Mouse (Mus musculus) T-cell, adult 2 months (primary cell): Measurements from ENCODE around the gene Pkd1.

Experiments
- DNase-seq: peaks from one replicate; pipeline ENCODE4 v3.0.0; 2022; ENCODE audit warnings: low spot score

Pkd1 gene

DNA sequence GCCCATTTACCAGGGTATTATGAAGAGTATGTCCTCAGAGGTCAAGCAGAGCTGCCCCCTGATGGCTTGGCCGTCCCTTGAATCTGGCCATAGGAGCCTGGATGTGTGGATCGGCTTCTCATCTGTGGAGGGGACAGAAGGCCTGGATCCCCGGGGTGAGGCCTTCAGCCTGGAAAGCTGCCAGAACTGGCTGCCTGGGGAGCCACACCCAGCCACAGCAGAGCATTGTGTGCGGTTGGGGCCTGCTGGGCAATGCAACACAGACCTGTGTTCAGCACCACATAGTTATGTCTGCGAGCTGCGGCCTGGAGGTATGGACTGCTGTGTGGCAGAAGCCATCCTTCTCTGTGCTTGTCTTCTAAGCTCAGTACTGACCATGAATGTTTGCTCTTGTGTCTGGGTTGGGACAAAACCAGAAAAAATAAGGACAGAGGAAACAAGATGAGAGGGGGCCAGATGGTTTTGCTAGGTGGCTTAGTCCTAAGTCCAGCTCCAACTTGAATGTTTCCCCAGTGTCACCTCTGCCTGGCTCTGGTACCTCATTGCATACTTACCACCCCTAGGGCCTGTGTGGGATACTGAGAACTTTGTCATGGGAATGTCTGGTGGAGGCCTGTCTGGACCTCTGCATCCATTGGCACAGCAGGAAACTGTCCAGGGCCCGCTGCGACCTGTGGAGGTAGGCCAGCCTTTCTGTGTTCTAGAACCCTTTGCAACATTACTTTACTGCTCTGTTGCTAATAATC lies 17.6 kb downstream of the Pkd1 start:
- no peak for DNase-seq

DNA sequence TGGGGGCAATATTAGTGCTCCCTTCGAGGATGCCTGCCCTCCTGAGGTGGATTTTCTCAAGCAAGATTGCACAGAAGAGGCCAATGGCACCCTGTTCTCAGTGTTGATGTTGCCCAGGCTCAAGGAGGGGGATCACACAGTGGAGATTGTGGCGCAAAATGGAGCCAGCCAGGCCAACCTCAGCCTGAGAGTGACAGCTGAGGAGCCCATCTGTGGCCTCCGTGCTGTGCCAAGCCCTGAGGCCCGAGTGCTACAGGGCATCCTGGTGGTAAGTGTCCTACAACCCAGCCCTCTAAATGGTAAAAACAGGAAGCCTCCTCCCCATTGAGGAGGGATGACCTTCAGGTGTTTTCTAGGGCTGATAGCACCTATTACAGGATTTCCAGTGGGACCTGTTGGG lies 20.2 kb downstream of the Pkd1 start:
- DNase-seq: no peak

DNA sequence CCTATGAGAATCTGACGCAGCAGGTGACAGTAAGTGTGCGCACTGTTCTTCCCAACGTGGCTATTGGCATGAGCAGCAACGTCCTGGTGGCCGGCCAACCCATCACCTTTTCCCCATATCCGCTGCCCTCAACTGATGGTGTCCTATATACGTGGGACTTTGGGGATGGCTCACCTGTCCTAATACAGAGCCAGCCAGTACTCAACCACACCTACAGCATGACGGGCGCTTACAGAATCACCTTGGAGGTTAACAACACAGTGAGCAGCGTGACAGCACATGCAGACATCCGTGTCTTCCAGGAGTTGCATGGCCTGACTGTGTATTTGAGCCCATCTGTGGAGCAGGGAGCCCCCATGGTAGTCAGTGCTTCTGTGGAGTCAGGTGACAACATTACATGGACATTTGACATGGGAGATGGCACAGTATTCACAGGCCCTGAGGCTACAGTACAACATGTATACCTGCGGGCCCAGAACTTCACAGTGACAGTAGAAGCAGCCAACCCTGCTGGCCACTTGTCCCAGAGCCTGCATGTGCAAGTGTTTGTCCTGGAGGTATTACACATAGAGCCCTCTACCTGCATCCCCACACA lies 23.1 kb downstream of the Pkd1 start:
- no peak for DNase-seq

DNA sequence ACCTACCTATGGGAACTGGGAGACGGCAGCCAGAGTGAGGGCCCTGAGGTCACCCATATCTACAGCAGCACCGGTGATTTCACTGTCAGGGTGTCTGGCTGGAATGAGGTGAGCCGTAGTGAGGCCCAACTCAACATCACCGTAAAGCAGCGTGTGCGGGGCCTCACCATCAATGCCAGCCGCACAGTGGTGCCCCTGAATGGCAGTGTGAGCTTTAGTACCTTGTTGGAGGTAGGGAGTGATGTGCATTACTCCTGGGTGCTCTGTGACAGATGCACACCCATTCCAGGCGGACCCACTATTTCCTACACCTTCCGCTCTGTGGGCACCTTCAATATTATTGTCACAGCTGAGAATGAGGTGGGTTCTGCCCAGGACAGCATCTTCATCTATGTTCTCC lies 24.2 kb downstream of the Pkd1 start:
- DNase-seq: no peak

DNA sequence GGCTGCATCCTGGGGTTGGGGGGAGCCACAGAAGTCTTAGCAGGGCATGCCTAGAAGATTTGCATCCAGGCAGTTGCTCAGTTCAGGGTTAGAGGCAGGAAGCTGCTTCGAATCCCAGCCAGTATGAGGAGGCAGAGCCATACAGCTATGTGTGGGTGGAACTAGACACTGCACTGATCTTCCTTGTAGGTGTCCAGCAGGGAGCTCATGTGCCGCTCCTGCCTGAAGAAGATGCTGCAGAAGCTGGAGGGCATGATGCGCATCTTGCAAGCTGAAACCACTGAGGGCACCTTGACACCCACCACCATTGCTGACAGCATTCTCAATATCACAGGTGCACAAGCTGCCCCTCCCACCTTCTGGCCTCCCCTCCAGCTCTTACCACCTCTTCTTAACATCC lies 29.9 kb downstream of the Pkd1 start:
- no peak for DNase-seq

DNA sequence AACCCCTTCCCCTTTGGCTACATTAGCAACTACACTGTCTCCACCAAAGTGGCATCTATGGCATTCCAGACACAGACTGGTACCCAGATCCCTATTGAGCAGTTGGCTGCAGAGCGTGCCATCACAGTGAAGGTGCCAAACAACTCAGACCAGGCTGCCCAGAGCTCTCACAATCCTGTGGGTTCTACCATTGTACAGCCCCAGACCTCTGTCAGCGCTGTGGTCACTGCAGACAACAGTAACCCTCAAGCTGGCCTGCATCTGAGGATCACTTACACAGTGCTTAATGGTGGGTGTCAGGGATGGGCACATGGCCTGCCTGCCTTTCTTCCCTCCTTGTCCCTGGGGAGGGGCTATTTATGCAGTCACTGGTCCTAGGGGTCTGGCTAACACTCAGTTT lies 30.7 kb downstream of the Pkd1 start:
- DNase-seq: no peak

DNA sequence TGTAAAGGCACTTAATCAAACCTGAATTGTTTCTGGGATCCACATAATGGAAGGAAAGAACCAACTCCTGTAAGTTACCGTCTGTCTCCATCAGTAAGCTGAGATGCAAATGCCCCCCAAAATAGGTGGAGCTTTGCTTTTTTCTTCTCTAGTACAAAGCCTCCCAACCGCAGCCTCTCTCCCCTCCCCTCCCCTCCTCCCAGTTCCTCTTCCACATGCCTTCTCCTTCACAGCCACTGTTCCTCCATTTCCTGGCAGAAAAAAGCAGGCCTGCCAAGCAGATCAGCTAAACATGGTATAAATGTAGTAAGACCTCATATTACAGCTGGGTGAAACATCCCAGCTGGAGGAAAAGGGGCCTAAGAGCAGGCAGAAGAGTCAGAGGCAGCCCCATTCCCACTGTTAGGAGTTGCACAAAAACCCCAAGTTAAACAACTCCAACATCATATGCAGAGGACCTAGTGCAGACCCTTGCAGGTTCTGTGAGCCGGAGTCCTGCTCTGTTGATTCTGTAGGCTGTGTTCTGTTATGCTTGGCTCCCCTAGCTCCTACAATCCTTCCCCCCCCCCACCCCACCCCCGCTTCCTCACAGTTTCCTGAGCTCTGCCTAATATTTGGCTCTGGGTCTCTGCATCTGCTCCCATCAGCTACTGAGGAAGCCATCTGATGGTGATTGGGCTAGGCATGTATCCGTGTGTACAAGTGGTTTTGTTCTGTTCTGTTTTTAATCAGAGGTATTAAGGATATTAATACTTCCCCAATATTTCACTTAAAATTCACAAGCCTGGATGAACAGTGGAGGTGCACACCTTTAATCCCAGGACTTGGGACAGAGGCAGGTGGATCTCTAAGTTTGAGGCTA lies 34.2 kb downstream of the Pkd1 start:
- no peak for DNase-seq

DNA sequence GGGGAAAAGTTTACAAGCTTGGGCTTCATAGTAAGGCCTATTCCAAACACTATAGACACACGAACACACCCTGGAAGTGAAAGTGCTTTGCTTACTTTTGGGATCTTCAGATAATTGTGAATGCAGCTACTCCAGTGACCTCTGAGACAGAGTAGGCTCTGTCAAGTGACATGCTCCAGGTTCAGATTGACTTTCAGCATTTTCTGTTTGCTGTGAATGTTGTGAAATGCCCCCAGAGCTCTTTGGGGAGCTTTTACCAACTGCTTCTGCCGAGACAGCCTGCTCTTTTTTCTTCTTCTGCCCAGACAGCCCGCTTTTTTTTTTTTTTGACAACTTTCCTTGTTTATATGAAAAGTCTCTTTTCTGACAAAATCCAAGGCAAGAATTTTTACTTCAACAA lies 34.9 kb downstream of the Pkd1 start:
- no peak for DNase-seq

DNA sequence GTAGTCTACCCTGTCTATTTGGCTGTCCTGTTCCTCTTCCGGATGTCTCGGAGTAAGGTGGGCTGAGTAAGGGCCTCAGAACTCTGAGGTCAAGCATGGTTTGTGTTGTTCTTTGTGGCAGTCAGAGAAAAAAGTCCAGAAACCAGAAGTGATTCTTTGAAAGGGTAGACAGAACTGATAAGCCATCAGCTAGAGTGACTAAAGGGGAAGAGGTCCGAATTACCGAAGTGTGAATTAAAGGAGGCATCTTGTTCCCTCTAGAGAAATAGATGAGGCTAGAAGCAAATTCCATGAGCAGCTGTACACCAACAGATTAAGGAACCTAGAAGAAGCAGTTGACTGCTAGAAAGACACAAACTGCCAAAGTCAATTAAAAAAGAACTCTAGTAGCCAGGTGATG lies 36.9 kb downstream of the Pkd1 start:
- DNase-seq: no peak

DNA sequence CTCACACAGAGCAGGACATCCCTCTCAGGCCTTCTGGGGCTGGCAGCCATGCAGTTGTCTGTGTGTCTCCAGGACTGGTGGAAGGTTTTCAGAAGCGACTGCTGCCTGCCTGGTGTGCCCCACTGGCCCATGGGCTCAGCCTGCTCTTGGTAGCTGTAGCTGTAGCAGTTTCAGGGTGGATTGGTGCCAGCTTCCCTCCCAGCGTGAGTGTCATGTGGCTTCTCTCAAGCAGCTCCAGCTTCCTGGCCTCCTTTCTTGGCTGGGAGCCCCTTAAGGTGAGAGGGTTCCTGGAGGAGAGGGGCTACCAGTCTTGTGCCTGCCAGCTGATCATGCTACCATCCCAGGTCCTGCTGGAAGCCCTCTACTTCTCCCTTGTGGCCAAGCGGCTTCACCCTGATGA lies 41.3 kb downstream of the Pkd1 start:
- DNase-seq: no peak

DNA sequence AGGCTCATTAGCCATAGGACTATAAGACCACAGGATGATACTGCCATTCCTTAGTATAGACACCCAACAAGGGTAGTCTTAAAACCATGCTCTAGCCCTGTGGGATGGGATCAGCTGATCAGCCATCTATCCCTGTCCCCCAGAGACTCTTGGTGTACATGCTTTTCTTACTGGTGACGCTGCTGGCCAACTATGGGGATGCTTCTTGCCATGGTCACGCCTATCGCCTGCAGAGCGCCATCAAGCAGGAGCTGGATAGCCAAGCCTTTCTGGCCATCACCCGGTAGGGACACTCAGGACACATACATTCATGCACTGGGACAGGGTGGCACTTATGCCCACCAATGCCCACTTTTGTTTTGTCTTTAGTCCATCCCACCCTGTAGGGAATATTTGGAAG lies 42.1 kb downstream of the Pkd1 start:
- DNase-seq: no peak

DNA sequence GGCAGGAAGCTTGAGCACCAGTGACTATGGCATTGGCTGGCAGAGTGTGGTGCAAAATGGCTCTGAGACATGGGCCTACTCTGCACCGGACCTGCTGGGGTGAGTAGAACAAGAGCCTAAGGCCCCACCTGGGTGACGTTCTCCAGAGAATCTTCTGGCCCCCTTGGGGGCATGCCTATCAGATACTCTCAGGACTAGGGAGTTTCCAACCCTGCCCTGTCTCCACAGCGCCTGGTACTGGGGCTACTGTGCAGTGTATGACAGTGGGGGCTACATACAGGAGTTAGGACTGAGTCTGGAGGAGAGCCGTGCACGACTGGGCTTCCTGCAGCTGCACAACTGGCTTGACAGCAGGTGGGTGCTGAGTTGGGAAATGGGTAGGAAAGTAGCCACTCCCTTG lies 43.6 kb downstream of the Pkd1 start:
- no peak for DNase-seq

DNA sequence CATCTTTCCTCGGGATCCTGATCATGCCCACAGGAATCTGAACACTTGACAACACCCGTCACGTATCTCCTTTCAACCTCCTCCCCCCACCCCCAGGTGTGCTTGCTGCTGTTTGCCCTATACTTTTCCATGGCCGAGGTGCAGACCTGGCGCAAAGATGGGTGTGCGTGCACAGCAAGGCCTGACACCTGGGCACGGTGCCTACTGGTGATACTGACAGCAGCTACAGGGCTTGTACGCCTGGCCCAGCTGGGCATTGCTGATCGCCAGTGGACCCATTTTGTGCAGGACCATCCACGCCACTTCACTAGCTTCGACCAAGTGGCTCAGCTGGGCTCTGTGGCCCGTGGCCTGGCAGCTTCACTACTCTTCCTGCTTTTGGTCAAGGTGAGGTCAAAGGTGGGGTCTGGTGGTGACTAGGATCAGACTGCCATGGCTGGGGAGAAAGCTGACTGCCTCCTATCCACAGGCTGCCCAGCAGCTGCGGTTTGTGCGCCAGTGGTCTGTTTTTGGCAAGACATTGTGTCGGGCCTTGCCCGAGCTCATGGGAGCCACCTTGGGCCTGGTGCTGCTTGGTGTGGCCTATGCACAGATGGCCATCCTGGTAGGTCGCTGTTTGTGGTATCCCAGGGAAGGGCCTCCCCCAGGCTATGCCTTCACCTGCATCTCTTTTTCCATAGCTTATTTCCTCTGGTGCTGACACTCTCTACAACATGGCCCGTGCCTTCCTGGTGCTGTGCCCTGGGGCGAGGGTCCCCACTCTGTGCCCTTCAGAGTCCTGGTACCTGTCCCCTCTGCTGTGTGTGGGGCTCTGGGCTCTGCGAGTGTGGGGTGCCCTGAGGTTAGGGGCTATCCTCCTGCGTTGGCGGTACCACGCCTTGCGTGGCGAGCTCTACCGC lies 44.6 kb downstream of the Pkd1 start:
- DNase-seq: no peak

DNA sequence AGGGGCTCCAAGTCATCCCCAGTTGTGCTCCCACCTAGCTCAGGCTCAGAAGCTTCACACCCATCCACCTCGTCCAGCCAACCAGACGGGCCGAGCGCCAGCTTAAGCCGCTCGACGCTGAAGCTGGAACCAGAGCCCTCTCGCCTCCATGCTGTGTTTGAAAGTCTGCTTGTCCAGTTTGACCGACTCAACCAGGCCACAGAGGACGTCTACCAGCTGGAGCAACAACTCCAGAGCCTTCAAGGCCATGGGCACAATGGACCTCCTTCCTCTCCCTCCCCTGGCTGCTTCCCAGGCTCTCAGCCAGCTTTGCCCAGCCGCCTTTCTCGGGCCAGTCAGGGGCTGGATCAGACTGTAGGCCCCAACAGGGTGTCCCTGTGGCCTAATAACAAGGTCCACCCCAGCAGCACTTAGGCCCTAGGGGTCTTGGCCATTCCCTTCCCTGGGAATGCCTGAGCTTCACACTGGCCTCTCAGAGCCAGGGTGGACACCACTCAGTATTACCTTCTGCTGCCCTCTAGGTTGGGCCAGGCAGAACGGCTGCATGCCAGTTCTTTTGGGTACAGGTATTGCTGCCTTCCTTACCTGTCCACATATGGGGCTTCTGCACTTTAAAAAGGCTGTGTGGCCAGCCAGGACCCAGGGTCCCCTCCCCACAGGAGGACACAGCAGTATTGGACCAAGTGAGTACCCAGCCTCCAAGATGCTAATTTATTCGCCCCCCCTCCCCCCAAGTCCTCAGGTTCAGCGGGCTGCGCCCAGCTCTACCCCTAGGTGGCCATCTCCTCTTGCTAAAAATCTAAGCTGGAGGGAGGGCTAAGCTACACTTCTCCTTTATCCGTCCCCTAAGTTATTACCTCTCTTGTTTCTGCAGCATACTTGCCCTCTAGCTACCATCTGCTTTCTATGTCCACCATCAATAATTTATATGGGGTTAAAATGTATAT lies 45.8 kb downstream of the Pkd1 start:
- DNase-seq: no peak

DNA sequence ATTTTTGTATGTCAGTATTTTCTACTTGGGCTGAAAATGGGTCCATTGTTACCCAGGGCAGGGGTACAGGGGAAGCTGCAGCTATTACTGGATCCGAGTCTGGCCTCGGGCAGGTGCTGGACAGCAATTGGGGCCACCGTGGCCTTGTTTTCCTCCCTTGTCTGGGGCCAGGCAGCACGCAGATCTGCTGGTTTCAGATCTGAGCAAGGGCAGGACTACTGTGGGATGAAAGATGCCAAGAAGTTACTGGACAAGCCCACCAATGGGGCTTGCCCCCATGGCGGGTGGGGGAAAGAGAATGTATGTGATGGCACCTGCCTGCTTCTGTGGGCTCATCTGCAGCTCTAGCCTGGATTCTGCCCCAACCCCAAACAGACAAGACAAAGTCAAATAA lies 46.4 kb downstream of the Pkd1 start:
- no peak for DNase-seq

DNA sequence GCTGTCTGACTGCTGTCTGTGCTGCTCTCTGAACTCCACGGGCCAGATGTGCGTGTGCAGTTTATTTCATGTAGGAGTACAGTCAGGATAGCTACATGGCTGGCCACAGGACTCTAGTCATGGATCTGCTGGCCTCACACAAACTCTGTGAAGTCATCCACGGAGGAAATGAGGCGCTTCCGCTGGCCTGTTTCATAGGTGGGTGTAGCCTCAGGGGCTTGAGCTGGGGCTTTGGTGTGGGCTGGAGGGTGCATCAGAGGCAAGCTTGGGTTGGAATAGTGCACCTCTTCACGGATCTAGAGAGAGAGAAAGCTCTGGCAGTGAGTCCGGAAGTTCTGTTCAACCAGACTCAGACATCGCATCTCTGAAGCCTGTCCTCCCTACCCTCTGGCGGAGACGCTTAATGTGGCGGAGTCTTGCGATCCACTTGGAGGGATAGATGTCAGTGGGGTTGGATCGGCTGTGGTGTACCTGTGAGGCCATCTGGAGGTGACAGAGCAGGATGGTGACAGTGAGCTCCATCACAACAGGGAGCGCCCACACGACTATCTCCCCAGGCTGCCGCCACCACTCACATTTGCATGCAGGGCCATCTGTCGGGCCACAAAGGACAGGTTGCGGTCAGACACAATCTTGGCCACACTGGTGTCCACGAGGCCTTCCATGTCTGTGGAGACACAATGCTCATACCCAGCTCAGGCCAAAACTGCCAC lies 47.0 kb downstream of the Pkd1 start:
- DNase-seq: no peak

DNA sequence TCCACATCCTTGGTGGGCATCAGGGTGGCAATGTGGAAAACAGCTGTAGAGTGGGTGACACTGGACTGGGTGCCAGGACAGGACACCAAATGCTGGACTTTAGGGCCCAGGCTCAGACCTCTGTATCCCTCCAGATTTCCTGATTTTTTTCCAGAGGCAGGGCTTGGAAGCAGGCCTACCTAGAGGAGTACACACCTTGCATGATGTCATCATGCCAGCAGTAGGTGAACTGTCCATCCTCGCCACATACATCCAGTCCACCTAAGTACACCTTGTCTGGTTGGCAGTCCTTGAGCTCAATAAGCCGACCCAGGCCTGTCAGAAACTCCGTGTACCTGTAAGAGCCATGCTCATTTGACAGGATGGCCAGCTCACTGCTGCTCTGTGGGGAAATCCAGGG lies 48.4 kb downstream of the Pkd1 start:
- DNase-seq: no peak

DNA sequence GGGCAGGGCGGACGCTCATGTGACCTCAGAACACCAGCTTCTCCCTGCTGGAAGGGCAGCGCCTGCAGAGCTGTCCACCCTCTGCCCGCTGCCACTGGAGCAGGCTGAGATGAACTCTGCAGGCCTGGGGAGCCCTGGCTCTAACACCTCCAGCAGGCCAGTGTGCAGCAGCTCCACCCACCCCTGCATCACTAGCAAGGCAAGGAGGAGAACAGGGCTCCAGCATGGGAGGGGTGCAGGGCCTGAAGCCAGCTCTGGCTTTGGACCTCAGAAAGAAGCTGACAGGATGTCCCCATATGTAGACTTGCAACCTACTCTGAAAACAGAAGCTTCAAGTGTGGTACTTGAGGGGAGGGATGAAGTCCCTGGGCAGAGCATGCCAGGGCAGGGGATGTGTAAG lies 50.9 kb downstream of the Pkd1 start:
- no peak for DNase-seq

DNA sequence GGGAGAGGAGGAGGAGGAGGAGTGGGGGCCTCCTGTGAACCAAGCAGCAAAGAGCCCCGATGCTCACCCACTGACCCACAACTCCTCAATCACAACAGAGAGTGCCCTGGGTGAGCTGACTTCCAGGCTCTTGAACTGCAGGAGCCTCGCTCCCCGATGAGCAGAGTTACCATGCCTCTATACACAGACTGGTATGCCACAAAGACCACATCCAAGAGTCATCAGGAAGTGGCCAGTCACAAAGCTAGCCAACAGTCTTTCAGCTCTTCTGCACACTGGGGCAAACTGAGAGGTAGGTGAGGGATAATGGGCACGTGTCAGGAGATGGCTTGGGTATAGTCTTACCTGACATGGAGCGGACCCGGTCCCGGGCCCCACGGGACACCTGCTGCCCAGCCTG lies 54.3 kb downstream of the Pkd1 start:
- DNase-seq: no peak

DNA sequence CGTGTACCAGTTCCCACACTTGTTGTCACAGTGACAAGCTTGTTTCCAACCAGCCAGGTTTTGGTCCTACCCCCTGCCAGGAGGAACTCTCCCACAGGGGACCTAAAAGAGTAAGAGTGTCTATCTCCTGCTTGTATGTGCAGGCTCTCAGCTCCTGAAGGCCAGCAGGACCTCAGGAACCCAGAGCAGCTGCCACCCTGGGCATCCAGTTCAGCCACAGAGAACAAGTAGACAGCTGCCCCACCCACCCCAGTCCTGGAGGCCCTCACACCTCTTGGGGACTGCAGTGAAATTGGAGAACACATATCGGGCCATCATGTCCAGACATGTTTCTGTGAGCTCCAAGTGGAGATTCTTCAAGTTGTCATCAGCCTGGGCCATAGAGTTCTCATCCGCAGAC lies 54.9 kb downstream of the Pkd1 start:
- DNase-seq: no peak
